Mouse (Mus musculus) C2C12 (cell line): ENCODE results near the gene Gfra1. TPM values are rescaled to one million over a fixed set of nuclear protein-coding genes. Genes with fewer than 3 reads are reported as not detected.
A peak's percentile ranks its signal among the peaks of the same experiment; 100 is the strongest.

ENCODE experiments used
- H3K27me3 ChIP-seq: one replicate; pipeline ENCODE4 v1.6.1; 2011; ENCODE audit not compliant: control insufficient read depth, insufficient read depth, insufficient read length
- H3K36me3 ChIP-seq: one replicate; pipeline ENCODE4 v1.6.1; 2011; ENCODE audit not compliant: control insufficient read depth, insufficient read depth
- H3K4me3 ChIP-seq: one replicate; pipeline ENCODE4 v1.5.1; 2011; ENCODE audit warnings: mild to moderate bottlenecking, control low read depth; ENCODE audit not compliant: poor library complexity, insufficient read depth, severe bottlenecking
- H3K79me2 ChIP-seq: one replicate; pipeline ENCODE4 v1.6.1; 2011; ENCODE audit not compliant: control insufficient read depth, insufficient read depth
- H3K79me3 ChIP-seq: one replicate; pipeline ENCODE4 v1.6.1; 2011; ENCODE audit warnings: low read depth, control low read depth
- H3ac ChIP-seq: one replicate; pipeline ENCODE3; 2011; ENCODE audit warnings: low read depth; ENCODE audit not compliant: control insufficient read depth, insufficient read length
- CEBPB ChIP-seq: IDR thresholded peaks from one replicate; pipeline ENCODE4 v1.6.1; 2011; ENCODE audit warnings: low read depth, mild to moderate bottlenecking, control low read depth, moderate library complexity
- CTCF ChIP-seq: IDR thresholded peaks from one replicate; pipeline ENCODE4 v1.5.1; 2011; ENCODE audit not compliant: control insufficient read depth, insufficient read depth, insufficient read length
- FOSL1 ChIP-seq: IDR thresholded peaks from one replicate; pipeline ENCODE4 v1.8.0; 2011; ENCODE audit warnings: mild to moderate bottlenecking, low read length; ENCODE audit not compliant: poor library complexity, insufficient read depth, severe bottlenecking
- MAX ChIP-seq: IDR thresholded peaks from one replicate; pipeline ENCODE4 v1.6.1; 2011; ENCODE audit warnings: mild to moderate bottlenecking, control low read depth
- MYOD1 ChIP-seq: IDR thresholded peaks from one replicate; pipeline ENCODE4 v1.6.1; 2011; ENCODE audit warnings: low read depth; ENCODE audit not compliant: control insufficient read depth, insufficient read length
- MYOG ChIP-seq: IDR thresholded peaks from one replicate; pipeline ENCODE4 v1.6.1; 2011; ENCODE audit not compliant: control insufficient read depth, insufficient read length; ENCODE audit errors: extremely low read depth
- USF1 ChIP-seq: IDR thresholded peaks from one replicate; pipeline ENCODE4 v1.6.1; 2011; ENCODE audit warnings: low read depth, mild to moderate bottlenecking, control low read depth, moderate library complexity
- polyA plus RNA-seq: library from polyadenylated mRNA; unstranded; fragments of >200 nt; fragmentation: generic; extraction: Trizol; gene quantifications from one replicate; pipeline ENCODE4 v1.2.1, GENCODE M21; 2012; ENCODE audit warnings: missing spikeins

Gfra1 gene
- polyA plus RNA-seq, 1 experiment = 16.8 TPM

- H3K36me3 ChIP-seq = no peaks in the 10 kb centered on the region
- no peaks in the 10 kb centered on the region for H3K79me3 ChIP-seq
- no peaks in the 10 kb centered on the region for H3K27me3 ChIP-seq
- H3ac ChIP-seq = no peak overlapping the region
- no peak overlapping the region for H3K4me3 ChIP-seq
- H3K79me2 ChIP-seq = no peaks in the 10 kb centered on the region
- peak; percentile 76 for TF ChIP-seq MYOD1
- no peak for TF ChIP-seq MYOG
Measured at GRCm38 (mm10) chr19:58415173-58415572, 40.5 kb downstream of the Gfra1 start.

GRCm38 (mm10) chr19:58414733-58415132 is 41.0 kb downstream of the Gfra1 start:
- Histone ChIP-seq H3K36me3 (no peaks in the 10 kb centered on the region), H3ac (no peak overlapping the region), H3K79me3 (no peaks in the 10 kb centered on the region), H3K27me3 (no peaks in the 10 kb centered on the region), H3K4me3 (no peak overlapping the region), H3K79me2 (no peaks in the 10 kb centered on the region)
- TF ChIP-seq CEBPB (no peak), MYOD1 (no peak), MYOG (no peak), FOSL1 (no peak), CTCF (no peak), USF1 (no peak), MAX (no peak)

- H3ac ChIP-seq = no peak overlapping the region
- no peaks in the 10 kb centered on the region for H3K79me3 ChIP-seq
- no peaks in the 10 kb centered on the region for H3K79me2 ChIP-seq
- no peaks in the 10 kb centered on the region for H3K36me3 ChIP-seq
- H3K4me3 ChIP-seq = no peak overlapping the region
- H3K27me3 ChIP-seq = no peaks in the 10 kb centered on the region
- TF ChIP-seq MYOD1 = no peak
Measured at GRCm38 (mm10) chr19:58413290-58413689, 42.4 kb downstream of the Gfra1 start.

GRCm38 (mm10) chr19:58412811-58413210 is 42.9 kb downstream of the Gfra1 start:
- H3K4me3 ChIP-seq = no peak overlapping the region
- H3K27me3 ChIP-seq = no peaks in the 10 kb centered on the region
- no peaks in the 10 kb centered on the region for H3K79me3 ChIP-seq
- H3K79me2 ChIP-seq = no peaks in the 10 kb centered on the region
- TF ChIP-seq CTCF = no peak
- TF ChIP-seq MYOG = no peak
- TF ChIP-seq CEBPB = no peak
- no peak for TF ChIP-seq USF1
- no peak for TF ChIP-seq MAX
- TF ChIP-seq MYOD1 = no peak
- no peak for TF ChIP-seq FOSL1
- H3ac ChIP-seq = no peak overlapping the region
- H3K36me3 ChIP-seq = no peaks in the 10 kb centered on the region

- Histone ChIP-seq H3K79me2 (no peaks in the 10 kb centered on the region), H3K79me3 (no peaks in the 10 kb centered on the region), H3K4me3 (no peak overlapping the region), H3K36me3 (no peaks in the 10 kb centered on the region), H3K27me3 (no peaks in the 10 kb centered on the region), H3ac (no peak overlapping the region)
- no peak for TF ChIP-seq USF1
- no peak for TF ChIP-seq CEBPB
- TF ChIP-seq MAX = no peak
Measured at GRCm38 (mm10) chr19:58406726-58407125, 49.0 kb downstream of the Gfra1 start.

GRCm38 (mm10) chr19:58400224-58400623 is 55.5 kb downstream of the Gfra1 start:
- Histone ChIP-seq H3K79me3 (no peaks in the 10 kb centered on the region), H3K36me3 (no peaks in the 10 kb centered on the region), H3K27me3 (no peaks in the 10 kb centered on the region), H3ac (no peak overlapping the region), H3K4me3 (no peak overlapping the region), H3K79me2 (no peaks in the 10 kb centered on the region)
- TF ChIP-seq MAX (no peak), MYOD1 (no peak), MYOG (no peak), USF1 (no peak), CTCF (no peak), FOSL1 (no peak), CEBPB (no peak)

- TF ChIP-seq CEBPB = no peak
- no peak for TF ChIP-seq MYOG
- no peak for TF ChIP-seq CTCF
- no peak for TF ChIP-seq FOSL1
- no peaks in the 10 kb centered on the region for H3K27me3 ChIP-seq
- H3K36me3 ChIP-seq = no peaks in the 10 kb centered on the region
- H3K4me3 ChIP-seq = no peak overlapping the region
- no peak overlapping the region for H3ac ChIP-seq
- no peaks in the 10 kb centered on the region for H3K79me2 ChIP-seq
- H3K79me3 ChIP-seq = no peaks in the 10 kb centered on the region
Measured at GRCm38 (mm10) chr19:58399166-58399565, 56.5 kb downstream of the Gfra1 start.
